Comparison of ENCODE assay signal across 13 mouse cellular contexts in the genomic region with DNA sequence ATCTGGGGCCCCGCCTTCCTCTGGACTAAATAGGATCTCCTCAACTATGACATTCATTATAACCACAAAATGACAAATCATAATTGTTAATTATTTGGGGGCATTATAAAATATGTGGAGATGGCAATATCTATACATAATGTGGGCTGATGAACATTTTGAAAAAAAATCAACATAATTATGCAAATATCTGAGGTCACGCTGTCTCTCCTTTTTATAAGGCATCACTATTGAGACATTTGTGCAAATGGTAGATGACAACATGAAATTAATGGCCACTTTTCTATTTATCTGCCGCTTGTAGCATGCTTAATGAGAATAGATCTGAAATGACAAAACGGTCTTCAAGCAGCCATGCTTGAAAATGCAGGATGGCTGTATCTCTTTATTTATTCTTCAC.
"Had no signal": no experiment of that assay in that cellular context is flagged by ENCODE, and none has a peak within 500 bp of the region (broad histone marks: within the 10 kb centered on the region; RNA-seq: fewer than 3 reads in every experiment).

No protein-coding gene starts in this region.

- DNase-seq: gastrocnemius, adult 2 months; gastrocnemius, postnatal 10 days; gastrocnemius, postnatal 25 days; heart, adult 18-20 months; heart, postnatal 14 days; heart, postnatal 36 days; kidney, adult 18-20 months; kidney, adult 8-10 months; kidney, postnatal 10 days; kidney, postnatal 25 days; kidney, postnatal 4 days; liver; liver, embryonic 13.5 days had no signal
